Mouse (Mus musculus) heart, postnatal 0 days (tissue): Measurements from ENCODE around the gene Scn8a. TPM values are rescaled to one million over a fixed set of nuclear protein-coding genes. Genes with fewer than 3 reads are reported as not detected.

ENCODE experiments used
- ATAC-seq: fragments of 200-750 bp; cut with Nextera tagmentation; 2 replicates; pipeline ENCODE4 v1.8.0; 2017; ENCODE audit warnings: low read depth, moderate number of reproducible peaks, moderate library complexity; ENCODE audit not compliant: insufficient read depth
- DNase-seq: peaks from one replicate; pipeline ENCODE4 v3.0.0-alpha.2; 2016; ENCODE audit warnings: low spot score
- H3K27ac ChIP-seq: fragments of 300-500 bp; sonication (generic); 2 replicates; pipeline ENCODE4 v1.5.1; 2014; ENCODE audit warnings: low read depth, mild to moderate bottlenecking
- H3K27me3 ChIP-seq: fragments of 300-500 bp; sonication (generic); 2 replicates; pipeline ENCODE4 v1.6.1; 2014; ENCODE audit warnings: low read length, mixed read lengths; ENCODE audit not compliant: control insufficient read depth, insufficient read depth
- H3K36me3 ChIP-seq: fragments of 300-500 bp; sonication (generic); replicated peaks from 2 replicates; pipeline ENCODE4 v1.6.1; 2014; ENCODE audit warnings: low read length, mixed read lengths; ENCODE audit not compliant: control insufficient read depth, insufficient read depth
- H3K4me1 ChIP-seq: fragments of 300-500 bp; sonication (generic); 2 replicates; pipeline ENCODE4 v1.6.1; 2014; ENCODE audit warnings: antibody characterized with exemption; ENCODE audit not compliant: control insufficient read depth, insufficient read depth
- H3K4me2 ChIP-seq: fragments of 300-500 bp; sonication (generic); 2 replicates; pipeline ENCODE4 v1.6.1; 2014; ENCODE audit warnings: low read depth, mild to moderate bottlenecking, low read length, moderate library complexity
- H3K4me3 ChIP-seq: fragments of 300-500 bp; sonication (generic); 2 replicates; pipeline ENCODE4 v1.5.1; 2014; ENCODE audit warnings: low read depth, low read length
- H3K9ac ChIP-seq: fragments of 300-500 bp; sonication (generic); replicated peaks from 2 replicates; pipeline ENCODE4 v1.6.1; 2014; ENCODE audit warnings: low read depth, low read length, mixed read lengths
- H3K9me3 ChIP-seq: fragments of 300-500 bp; sonication (generic); replicated peaks from 2 replicates; pipeline ENCODE4 v1.6.1; 2016; ENCODE audit warnings: low read length; ENCODE audit not compliant: control insufficient read depth
- CTCF ChIP-seq: IDR thresholded peaks from 2 replicates; pipeline ENCODE4 v1.5.1; 2016; ENCODE audit warnings: antibody characterized with exemption, control low read depth, low read depth
- EP300 ChIP-seq: IDR thresholded peaks from 2 replicates; pipeline ENCODE4 v1.6.1; 2016; ENCODE audit warnings: antibody characterized with exemption, low read depth
- WGBS: fragments of 180-500 bp; shearing (Covaris S2); extraction: QIAGEN DNeasy Blood & Tissue Kit; methylation state at CpG from one replicate; pipeline ENCODE4 v1.1.7; 2014; 5-methylcytosine and 5-hydroxymethylcytosine counted together
- polyA plus RNA-seq: library from polyadenylated mRNA; unstranded; fragments of >200 nt; fragmentation: Nextera tagmentation; extraction: Ambion mirVana; gene quantifications from 2 replicates; pipeline ENCODE4 v1.2.1, GENCODE M21; 2015
- total RNA-seq: library from RNA; depleted of rRNA; stranded (reverse); fragments of >200 nt; gene quantifications from 2 replicates; pipeline ENCODE4 v1.2.3, GENCODE M21; 2014; ENCODE audit warnings: low replicate concordance

Scn8a gene
- total and polyA plus RNA-seq, 2 experiments from 2014 or later, result 0.16 TPM; not detected in 1

DNA sequence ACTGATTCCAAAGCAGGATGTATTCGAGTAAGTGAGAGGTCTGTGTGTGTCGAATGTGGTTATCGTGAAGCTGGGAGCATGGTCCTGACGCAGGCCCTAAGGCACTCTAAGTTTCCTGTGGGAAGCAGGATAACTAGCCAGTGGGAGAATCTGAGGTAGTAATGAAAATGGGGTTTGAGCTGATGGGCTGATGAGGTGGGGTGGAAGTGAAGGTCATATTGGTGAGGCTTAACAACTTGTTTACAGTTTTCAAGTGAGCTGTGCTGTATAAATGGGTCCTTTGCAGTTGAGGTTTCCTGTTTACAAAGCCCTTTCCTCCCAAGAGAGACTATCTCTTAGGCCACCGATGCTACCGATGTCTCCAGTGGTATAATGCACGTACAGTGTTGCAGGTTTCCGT lies 36.1 kb downstream of the Scn8a start:
- H3K27me3 ChIP-seq, result no peaks in the 10 kb centered on the region
- no peaks in the 10 kb centered on the region for H3K9me3 ChIP-seq
- H3K4me1 ChIP-seq, result no peaks in the 10 kb centered on the region
- no peak overlapping the region for H3K9ac ChIP-seq
- H3K36me3 ChIP-seq, result no peaks in the 10 kb centered on the region
- H3K4me2 ChIP-seq, result no peak overlapping the region
- H3K27ac ChIP-seq, result no peak overlapping the region
- no peak overlapping the region for H3K4me3 ChIP-seq
- TF ChIP-seq EP300 (no peak), CTCF (no peak)
- WGBS, result 63% methylated on average over 8 of the region's 8 CpGs
- no peak for DNase-seq
- ATAC-seq, result no peak

DNA sequence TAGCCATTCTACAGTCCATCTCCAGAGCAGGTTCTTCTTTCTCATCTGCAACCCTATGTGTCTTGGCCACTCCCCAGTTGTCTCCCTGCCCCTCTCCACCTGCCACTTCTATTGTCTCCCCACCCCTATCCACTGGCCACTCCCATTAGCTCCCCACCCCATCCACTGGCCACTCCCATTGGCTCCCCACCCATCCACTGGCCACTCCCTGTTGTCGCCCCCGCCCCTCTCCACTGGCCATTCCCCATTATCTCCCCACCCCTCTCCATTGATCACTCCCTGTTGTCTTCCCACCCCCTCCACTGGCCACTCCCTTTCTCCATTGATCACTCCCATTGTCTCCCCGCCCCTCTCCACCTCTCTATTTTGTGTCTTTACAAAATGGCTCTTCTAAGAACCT lies 39.2 kb downstream of the Scn8a start:
- no peaks in the 10 kb centered on the region for H3K27me3 ChIP-seq
- H3K9ac ChIP-seq, result no peak overlapping the region
- H3K9me3 ChIP-seq, result no peaks in the 10 kb centered on the region
- TF ChIP-seq EP300 (no peak), CTCF (no peak)
- H3K4me1 ChIP-seq, result no peaks in the 10 kb centered on the region
- 58% methylated on average over 3 of the region's 3 CpGs for WGBS
- H3K4me2 ChIP-seq, result no peak overlapping the region
- H3K4me3 ChIP-seq, result no peak overlapping the region
- ATAC-seq, result no peak
- no peaks in the 10 kb centered on the region for H3K36me3 ChIP-seq
- no peak overlapping the region for H3K27ac ChIP-seq
- DNase-seq, result no peak

- Histone ChIP-seq H3K36me3 (no peaks in the 10 kb centered on the region), H3K27ac (no peak overlapping the region), H3K4me2 (no peak overlapping the region), H3K9ac (no peak overlapping the region), H3K4me3 (no peak overlapping the region), H3K4me1 (no peaks in the 10 kb centered on the region), H3K27me3 (0 out of 2 replicates have a peak, but pooled peaks cover 1% of the 10 kb centered on the region), H3K9me3 (no peaks in the 10 kb centered on the region)
- TF ChIP-seq CTCF (no peak), EP300 (no peak)
- 50% methylated on average over 3 of the region's 3 CpGs for WGBS
- no peak for DNase-seq
- ATAC-seq, result no peak
Observed at GRCm38 (mm10) chr15:100909734-100910163, 40.1 kb downstream of the Scn8a start.

- H3K4me3 ChIP-seq, result no peak overlapping the region
- 0 out of 2 replicates have a peak, but pooled peaks cover 6% of the 10 kb centered on the region for H3K27me3 ChIP-seq
- no peaks in the 10 kb centered on the region for H3K4me1 ChIP-seq
- ATAC-seq (no peak), DNase-seq (no peak)
- no peak overlapping the region for H3K9ac ChIP-seq
- H3K27ac ChIP-seq, result no peak overlapping the region
- TF ChIP-seq EP300 (no peak), CTCF (no peak)
- no peak overlapping the region for H3K4me2 ChIP-seq
- no peaks in the 10 kb centered on the region for H3K36me3 ChIP-seq
- 54% methylated on average over 10 of the region's 10 CpGs for WGBS
- H3K9me3 ChIP-seq, result no peaks in the 10 kb centered on the region
Observed at GRCm38 (mm10) chr15:100910381-100910841, 40.8 kb downstream of the Scn8a start.

- no peak for TF ChIP-seq CTCF
- 72% methylated on average over 3 of the region's 3 CpGs for WGBS
- no peak for DNase-seq
Observed at GRCm38 (mm10) chr15:100912676-100913266, 43.1 kb downstream of the Scn8a start.

More at GRCm38 (mm10) chr15:100912676-100913266, 43.1 kb downstream of the Scn8a start:
- Histone ChIP-seq H3K9ac (no peak overlapping the region), H3K27me3 (0 out of 2 replicates have a peak, but pooled peaks cover 6% of the 10 kb centered on the region), H3K27ac (no peak overlapping the region), H3K4me2 (no peak overlapping the region), H3K4me1 (no peaks in the 10 kb centered on the region), H3K9me3 (no peaks in the 10 kb centered on the region), H3K36me3 (no peaks in the 10 kb centered on the region), H3K4me3 (no peak overlapping the region)
- no peak for ATAC-seq
